Mouse (Mus musculus) CH12.LX (cell line): ENCODE data around the gene Zbtb5. TPM values are rescaled to one million over a fixed set of nuclear protein-coding genes. Genes with fewer than 3 reads are reported as not detected.

ENCODE experiments used
- DNase-seq: peaks from one replicate; pipeline ENCODE4 v3.0.0-alpha.2; 2013; ENCODE audit errors: extremely low read depth
- H3K27ac ChIP-seq: 2 replicates; pipeline ENCODE4 v1.5.1; 2012; ENCODE audit warnings: low read depth, mild to moderate bottlenecking, control low read depth, moderate library complexity; ENCODE audit not compliant: insufficient read depth
- H3K27me3 ChIP-seq: replicated peaks from 2 replicates; pipeline ENCODE3; 2012; ENCODE audit warnings: inconsistent platforms
- H3K36me3 ChIP-seq, 2 experiments: replicated peaks in 1 of 2; 2 replicates each; pipeline versions ENCODE3 to v1.6.1; 2012; ENCODE audit warnings: inconsistent platforms in 1 of 2, low read length in 1 of 2, mild to moderate bottlenecking in 1 of 2, mixed read lengths in 1 of 2, moderate library complexity in 1 of 2; ENCODE audit not compliant: control insufficient read depth in 1 of 2, insufficient read depth in 1 of 2
- H3K4me1 ChIP-seq, 2 experiments: 2 replicates each; pipeline ENCODE4 v1.6.1; 2012; ENCODE audit warnings: inconsistent platforms in 1 of 2, moderate library complexity in 1 of 2; ENCODE audit not compliant: insufficient read depth in 2 of 2, control insufficient read depth in 1 of 2
- H3K4me2 ChIP-seq: 2 replicates; pipeline ENCODE4 v1.6.1; 2012; ENCODE audit warnings: low read depth, mild to moderate bottlenecking, control low read depth; ENCODE audit not compliant: poor library complexity, insufficient read depth, severe bottlenecking
- H3K4me3 ChIP-seq, 3 experiments: fragments of 150-350 bp in 1 of 3; sonication (generic) in 1 of 3; replicated peaks in 1 of 3; 2 replicates each; pipeline versions ENCODE3 to v1.5.1; 2011 to 2012; ENCODE audit warnings: low read depth in 2 of 3, low read length in 2 of 3, mild to moderate bottlenecking in 2 of 3, moderate library complexity in 2 of 3, control low read depth in 1 of 3, improper control_type of control experiment in 1 of 3, inconsistent platforms in 1 of 3, mixed read lengths in 1 of 3; ENCODE audit not compliant: poor library complexity in 1 of 3
- H3K79me2 ChIP-seq: replicated peaks from 2 replicates; pipeline ENCODE4 v1.6.1; 2012; ENCODE audit warnings: mild to moderate bottlenecking, moderate library complexity; ENCODE audit not compliant: control insufficient read depth, poor library complexity, insufficient read depth, severe bottlenecking; ENCODE audit errors: extremely low read depth
- H3K9ac ChIP-seq: 2 replicates; pipeline ENCODE4 v1.6.1; 2012; ENCODE audit warnings: low read depth, mild to moderate bottlenecking, control low read depth, moderate library complexity; ENCODE audit not compliant: insufficient read depth
- H3K9me3 ChIP-seq: replicated peaks from 2 replicates; pipeline ENCODE3; 2012; ENCODE audit warnings: low read length, inconsistent platforms, mixed read lengths
- BHLHE40 ChIP-seq: IDR thresholded peaks from 2 replicates; pipeline ENCODE4 v1.6.1; 2011; ENCODE audit warnings: mild to moderate bottlenecking, low read depth, low read length, improper control_type of control experiment
- CHD1 ChIP-seq: IDR thresholded peaks from 2 replicates; pipeline ENCODE4 v1.6.1; 2012; ENCODE audit warnings: low read depth, low read length, improper control_type of control experiment, inconsistent platforms
- CTCF ChIP-seq, 2 experiments: IDR thresholded peaks in 1 of 2; conservative IDR thresholded peaks in 1 of 2; 2 replicates each; pipeline ENCODE4 v1.5.1; 2011 to 2012; ENCODE audit warnings: low read depth in 2 of 2, low read length in 2 of 2, improper control_type of control experiment in 1 of 2, inconsistent platforms in 1 of 2, mild to moderate bottlenecking in 1 of 2, moderate library complexity in 1 of 2
- E2F4 ChIP-seq: IDR thresholded peaks from 2 replicates; pipeline ENCODE4 v1.6.1; 2011; ENCODE audit warnings: low read depth, low read length, improper control_type of control experiment; ENCODE audit not compliant: insufficient replicate concordance
- ELF1 ChIP-seq: IDR thresholded peaks from 2 replicates; pipeline ENCODE4 v1.6.1; 2014; ENCODE audit warnings: low read depth, mild to moderate bottlenecking, inconsistent platforms, low read length, improper control_type of control experiment
- HCFC1 ChIP-seq: IDR thresholded peaks from 2 replicates; pipeline ENCODE4 v1.6.1; 2012; ENCODE audit warnings: low read depth, mild to moderate bottlenecking, inconsistent platforms, low read length, improper control_type of control experiment
- IRF4 ChIP-seq: IDR thresholded peaks from 2 replicates; pipeline ENCODE4 v1.6.1; 2014; ENCODE audit warnings: low read depth, mild to moderate bottlenecking, inconsistent platforms, low read length, improper control_type of control experiment
- JUN ChIP-seq: IDR thresholded peaks from 2 replicates; pipeline ENCODE4 v1.6.1; 2011; ENCODE audit warnings: low read depth, mild to moderate bottlenecking, low read length, improper control_type of control experiment, moderate library complexity; ENCODE audit not compliant: insufficient read depth
- MAFK ChIP-seq: IDR thresholded peaks from 2 replicates; pipeline ENCODE4 v1.6.1; 2011; ENCODE audit warnings: low read length, improper control_type of control experiment; ENCODE audit not compliant: insufficient replicate concordance
- MAX ChIP-seq: IDR thresholded peaks from 2 replicates; pipeline ENCODE4 v1.6.1; 2011; ENCODE audit warnings: low read length, improper control_type of control experiment
- MEF2A ChIP-seq: IDR thresholded peaks from 2 replicates; pipeline ENCODE4 v1.6.1; 2014; ENCODE audit warnings: low read depth, mild to moderate bottlenecking, inconsistent platforms, low read length, improper control_type of control experiment, borderline replicate concordance
- MXI1 ChIP-seq: IDR thresholded peaks from 2 replicates; pipeline ENCODE4 v1.6.1; 2011; ENCODE audit warnings: mild to moderate bottlenecking, low read depth, low read length, improper control_type of control experiment
- NELFE ChIP-seq: IDR thresholded peaks from 2 replicates; pipeline ENCODE4 v1.6.1; 2011; ENCODE audit warnings: low read depth, low read length, improper control_type of control experiment
- NRF1 ChIP-seq: IDR thresholded peaks from 2 replicates; pipeline ENCODE4 v1.6.1; 2014; ENCODE audit warnings: low read depth, mild to moderate bottlenecking, inconsistent platforms, low read length, improper control_type of control experiment, moderate library complexity
- PAX5 ChIP-seq: IDR thresholded peaks from 2 replicates; pipeline ENCODE4 v1.6.1; 2012; ENCODE audit warnings: low read length, inconsistent platforms, mixed read lengths
- POLR2A ChIP-seq: IDR thresholded peaks from 2 replicates; pipeline ENCODE4 v1.6.1; 2011; ENCODE audit warnings: low read depth, mild to moderate bottlenecking, improper control_type of control experiment, low read length
- SIN3A ChIP-seq: IDR thresholded peaks from 2 replicates; pipeline ENCODE4 v1.6.1; 2012; ENCODE audit warnings: low read length, improper control_type of control experiment, inconsistent platforms
- SMC3 ChIP-seq: IDR thresholded peaks from 2 replicates; pipeline ENCODE4 v1.6.1; 2011; ENCODE audit warnings: low read depth, low read length, improper control_type of control experiment
- TBP ChIP-seq: conservative IDR thresholded peaks from 2 replicates; pipeline ENCODE4 v1.6.1; 2011; ENCODE audit warnings: low read depth, low read length, improper control_type of control experiment
- TCF12 ChIP-seq: IDR thresholded peaks from 2 replicates; pipeline ENCODE4 v1.6.1; 2014; ENCODE audit warnings: low read depth, mild to moderate bottlenecking, inconsistent platforms, low read length, improper control_type of control experiment
- USF1 ChIP-seq: IDR thresholded peaks from 2 replicates; pipeline ENCODE4 v1.6.1; 2014; ENCODE audit warnings: low read depth, mild to moderate bottlenecking, inconsistent platforms, low read length, improper control_type of control experiment
- ZKSCAN1 ChIP-seq: IDR thresholded peaks from 2 replicates; pipeline ENCODE4 v1.6.1; 2012; ENCODE audit warnings: low read depth, inconsistent platforms, low read length, improper control_type of control experiment, borderline replicate concordance
- ZMIZ1 ChIP-seq: IDR thresholded peaks from 2 replicates; pipeline ENCODE4 v1.6.1; 2012; ENCODE audit warnings: low read depth, mild to moderate bottlenecking, inconsistent platforms, low read length, improper control_type of control experiment
- ZNF384 ChIP-seq: IDR thresholded peaks from 2 replicates; pipeline ENCODE4 v1.6.1; 2012; ENCODE audit warnings: low read depth, low read length, improper control_type of control experiment, inconsistent platforms
- dilution Hi-C: fragments of 300-500 bp; cut with MboI; formaldehyde crosslinking; loops from 2 replicates; pipeline ENCODE4 v1.14.3; 2020; ENCODE audit warnings: low sequenced_read_pairs; ENCODE audit not compliant: extremely low pct_unique_long_range_greater_than_20kb, extremely low pct_ligation_motif_present
- in situ Hi-C: fragments of 300-500 bp; cut with MboI; formaldehyde crosslinking; loops from 3 replicates; pipeline ENCODE4 v1.14.3; 2019; ENCODE audit warnings: low sequenced_read_pairs, low pct_ligation_motif_present, low pct_unique_long_range_greater_than_20kb, mixed read lengths
- polyA plus RNA-seq: library from polyadenylated mRNA; unstranded; fragments of >175 nt; gene quantifications from 2 replicates; pipeline ENCODE4 v1.2.1, GENCODE M21; 2012; ENCODE audit warnings: low read depth; ENCODE audit not compliant: insufficient read length
- total RNA-seq, 2 experiments: library from RNA; depleted of rRNA; stranded (reverse); fragments of 300-350 nt in 1 of 2; fragments of >200 nt in 1 of 2; gene quantifications; 2 replicates each; pipeline ENCODE4 v1.2.3; 2012 to 2014

Gene Zbtb5
- total and polyA plus RNA-seq, 3 experiments: 8.2 to 10.4 (median 10.0) TPM

- dilution Hi-C loops (no loop called here), in situ Hi-C loops (no loop called here)
- H3K9ac ChIP-seq: peak within 1 kb of the TSS; percentile 39
- peak within 1 kb of the TSS; percentile 79 to 91 (median 84) for H3K4me3 ChIP-seq
- peaks cover 6% of the 10 kb centered on the region for H3K9me3 ChIP-seq
- H3K79me2 ChIP-seq: no peaks in the 10 kb centered on the region
- peak; percentile 88 for DNase-seq
- H3K27ac ChIP-seq: no peak within 1 kb of the TSS
- H3K4me1 ChIP-seq: peaks cover 17 to 60% of the 10 kb centered on the region in 2 experiments
- H3K27me3 ChIP-seq: no peaks in the 10 kb centered on the region
- peak within 1 kb of the TSS; percentile 58 for H3K4me2 ChIP-seq
- peak; percentile 86 for TF ChIP-seq ZMIZ1
- TF ChIP-seq MXI1: peak; percentile 68
- 0 out of 2 replicates have a peak, but pooled peaks have one; percentile 14 for TF ChIP-seq IRF4
- no peak for TF ChIP-seq ZKSCAN1
- TF ChIP-seq CHD1: no peak
- peak; percentile 77 for TF ChIP-seq NELFE
- TF ChIP-seq CTCF (conservative IDR thresholded peaks at IDR 0.05 in 1 of 2, IDR thresholded peaks at IDR 0.05 in 1 of 2; ENCODE audit: low read depth in 2 of 2, low read length in 2 of 2): 0 out of 4 replicates have a peak, but pooled peaks of 1 of the 2 experiments have one; percentile 5
- peak; percentile 75 for TF ChIP-seq TCF12
- peak; percentile 80 for TF ChIP-seq POLR2A
- no peak for TF ChIP-seq E2F4
- TF ChIP-seq USF1: no peak
- 0 out of 2 replicates have a peak, but pooled peaks have one; percentile 46 for TF ChIP-seq TBP
- H3K36me3 ChIP-seq: peaks cover 15 to 36% of the 10 kb centered on the region in 2 experiments
Measured at GRCm38 (mm10) chr4:44981280-44981973, 30.8 kb downstream of the Zbtb5 start, which contains the start of gene Grhpr. Gene Grhpr, plus strand, starts transcription at chr4:44981395.

DNA sequence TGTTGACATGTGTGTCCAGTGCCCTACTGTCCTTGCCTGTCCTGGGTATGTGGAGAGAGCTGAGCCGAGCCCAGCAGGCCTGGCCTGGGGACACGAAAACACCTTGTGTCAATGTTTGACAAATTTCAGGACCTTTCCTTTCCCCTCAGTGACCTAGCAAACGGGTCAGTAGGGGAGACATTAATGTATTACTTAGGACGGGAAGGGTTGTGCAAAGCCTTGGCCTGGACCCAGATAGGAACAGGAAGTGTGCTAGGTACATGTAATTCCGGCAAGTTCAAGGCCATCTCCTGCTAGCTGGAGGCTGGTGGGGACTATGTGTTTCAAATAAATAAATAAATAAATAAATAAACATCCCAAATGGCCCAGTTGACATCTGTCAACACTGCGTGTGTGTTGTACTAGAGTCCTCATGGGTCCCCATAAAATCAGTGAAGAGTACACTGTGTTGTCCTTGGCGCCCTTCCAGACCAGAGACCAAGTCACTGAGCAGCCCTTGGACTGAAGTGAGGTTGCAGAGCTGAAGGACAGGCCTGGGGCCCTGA, 32.3 kb downstream of the Zbtb5 start:
- dilution Hi-C loops: no loop called here
- no peak overlapping the region for H3K4me2 ChIP-seq
- DNase-seq: no peak
- in situ Hi-C loops: loop anchor here (10.0 kb wide), 1 partner anchor 305 kb away; no protein-coding TSS in a partner anchor
- H3K36me3 ChIP-seq: peaks cover 7 to 21% of the 10 kb centered on the region in 2 experiments
- TF ChIP-seq MXI1: no peak
- no peak for TF ChIP-seq BHLHE40
- no peak for TF ChIP-seq MAFK
- no peak for TF ChIP-seq SIN3A
- no peak for TF ChIP-seq PAX5
- no peak for TF ChIP-seq NRF1
- TF ChIP-seq ELF1: no peak
- TF ChIP-seq MAX: no peak
- TF ChIP-seq E2F4: no peak
- no peak for TF ChIP-seq IRF4
- no peak for TF ChIP-seq POLR2A
- no peak for TF ChIP-seq ZNF384
- no peak for TF ChIP-seq HCFC1
- no peak for TF ChIP-seq SMC3
- TF ChIP-seq JUN: no peak
- no peak for TF ChIP-seq MEF2A
- no peak for TF ChIP-seq ZMIZ1
- no peaks in the 10 kb centered on the region for H3K27me3 ChIP-seq
- H3K79me2 ChIP-seq: no peaks in the 10 kb centered on the region
- peaks cover 10% of the 10 kb centered on the region for H3K9me3 ChIP-seq
- no peak overlapping the region for H3K27ac ChIP-seq
- H3K4me3 ChIP-seq: no peak overlapping the region
- no peak overlapping the region for H3K9ac ChIP-seq
- peaks cover 17 to 44% of the 10 kb centered on the region in 2 experiments for H3K4me1 ChIP-seq
